Mouse (Mus musculus) embryonic fibroblast, embryonic 13.5 days (primary cell): ENCODE results near the gene Hpcal4. TPM values are rescaled to one million over a fixed set of nuclear protein-coding genes. Genes with fewer than 3 reads are reported as not detected.

Experiments
- H3K27ac ChIP-seq: 2 replicates; pipeline ENCODE4 v1.5.1; 2012; ENCODE audit warnings: low read length, control low read depth, inconsistent platforms; ENCODE audit not compliant: insufficient read depth
- H3K4me1 ChIP-seq: 2 replicates; pipeline ENCODE4 v1.6.1; 2011; ENCODE audit warnings: low read length; ENCODE audit not compliant: control insufficient read depth, insufficient read depth
- H3K4me3 ChIP-seq: 2 replicates; pipeline ENCODE4 v1.5.1; 2011; ENCODE audit warnings: mild to moderate bottlenecking, control low read depth, low read length; ENCODE audit not compliant: insufficient read depth
- CTCF ChIP-seq: IDR thresholded peaks from 2 replicates; pipeline ENCODE4 v1.5.1; 2011; ENCODE audit warnings: mild to moderate bottlenecking, control low read depth, low read length, moderate library complexity, borderline replicate concordance; ENCODE audit not compliant: insufficient read depth
- POLR2A ChIP-seq: IDR thresholded peaks from 2 replicates; pipeline ENCODE4 v1.6.1; 2011; ENCODE audit warnings: low read depth, mild to moderate bottlenecking, control low read depth, low read length, moderate library complexity
- polyA plus RNA-seq: library from polyadenylated mRNA; stranded (reverse); fragments of >200 nt; gene quantifications from 2 replicates; pipeline ENCODE4 v1.2.4, GENCODE M21; 2011; ENCODE audit warnings: low read depth; ENCODE audit not compliant: missing spikeins, insufficient read length

Hpcal4 gene
- polyA plus RNA-seq, 1 experiment = not detected

DNA sequence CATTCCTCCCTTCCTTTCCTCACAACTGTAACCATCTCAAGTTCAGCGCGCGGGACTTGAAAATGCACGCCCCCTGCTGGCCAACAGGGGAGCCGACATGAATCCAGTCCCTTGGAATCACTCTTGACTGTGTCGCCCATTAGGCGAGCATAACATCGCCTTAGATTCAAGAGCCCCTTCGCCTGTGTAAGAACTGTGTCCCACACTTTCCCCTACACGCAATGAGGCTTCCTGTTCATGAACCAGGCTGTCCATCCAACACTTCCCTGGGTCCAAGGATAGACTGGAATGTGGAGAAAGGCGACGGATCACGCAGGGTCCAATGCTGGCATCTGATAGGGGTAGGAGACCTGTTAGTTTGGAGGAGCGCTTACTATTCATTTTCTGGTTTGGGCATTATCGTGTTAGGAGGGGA lies 17.8 kb downstream of the Hpcal4 start:
- H3K4me3 ChIP-seq = no peak overlapping the region
- no peak overlapping the region for H3K27ac ChIP-seq
- TF ChIP-seq POLR2A (no peak), CTCF (peak; percentile 25; the same call in 1 of the 2 replicates)
- H3K4me1 ChIP-seq = no peaks in the 10 kb centered on the region

DNA sequence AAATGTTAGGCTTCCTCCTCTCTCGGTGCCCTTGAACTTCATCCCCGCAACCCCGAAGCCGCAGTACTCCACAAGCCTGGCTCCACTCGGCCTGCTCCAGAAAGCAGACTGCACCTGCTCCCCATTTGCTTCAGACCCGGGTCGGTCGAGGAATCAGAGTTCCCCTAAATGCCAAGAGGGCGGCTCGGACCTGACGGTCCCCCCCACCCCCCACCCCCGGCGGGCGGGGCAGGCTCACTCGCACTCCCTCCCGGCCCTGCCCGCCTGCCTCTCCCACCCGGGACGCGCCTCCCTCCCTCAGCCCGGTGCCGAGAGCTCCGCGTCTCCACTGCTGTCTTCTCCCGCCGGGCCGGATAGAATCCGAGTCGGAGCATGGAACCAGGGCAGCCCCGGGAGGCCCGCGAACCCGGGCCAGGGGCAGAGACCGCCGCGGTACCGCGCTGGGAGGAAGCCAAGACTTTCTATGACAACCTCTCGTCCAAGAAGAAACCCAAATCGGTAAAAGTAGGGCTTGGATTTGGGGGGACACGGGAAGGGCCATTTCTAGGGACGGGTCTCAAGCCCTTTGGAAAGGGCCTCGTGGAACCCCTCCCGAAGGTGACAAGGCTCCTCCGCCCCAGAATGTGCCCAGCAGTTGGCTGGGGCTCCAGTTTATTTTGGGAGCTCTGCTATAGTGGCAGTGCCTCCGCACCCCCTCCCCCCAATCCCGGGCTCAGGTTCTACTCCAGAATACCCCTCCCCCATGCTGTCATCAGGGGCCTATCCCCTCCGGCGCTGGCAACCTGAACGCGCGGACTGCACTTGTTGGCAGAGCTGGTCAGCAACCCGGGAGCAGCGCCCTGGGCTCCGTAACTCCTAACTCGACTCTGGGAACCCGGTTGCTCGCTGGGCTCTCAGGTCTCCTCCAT lies 18.4 kb downstream of the Hpcal4 start, which contains the start of gene Nt5c1a:
TSS of gene Nt5c1a (plus strand) at position 319 of the 908 bp plus-strand sequence.
- H3K27ac ChIP-seq = no peak within 1 kb of the TSS
- TF ChIP-seq CTCF = no peak
- TF ChIP-seq POLR2A = no peak
- H3K4me1 ChIP-seq = no peaks in the 10 kb centered on the region
- no peak within 1 kb of the TSS for H3K4me3 ChIP-seq

DNA sequence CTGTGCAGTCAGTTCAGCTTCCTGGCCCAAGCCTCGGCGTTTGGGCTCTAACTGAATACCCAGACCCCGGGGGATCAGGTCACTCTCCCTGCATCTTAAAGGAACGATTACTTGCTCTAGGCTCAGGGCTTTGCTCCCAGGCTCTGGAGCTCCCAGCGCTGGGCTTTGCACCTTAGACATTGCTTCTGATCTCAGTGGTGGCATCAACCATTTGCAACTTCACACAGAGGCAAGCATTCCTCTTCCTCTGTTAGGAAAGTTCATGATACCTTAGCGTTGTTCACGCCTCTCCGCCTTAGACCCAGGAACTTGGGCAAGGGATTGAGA lies 19.0 kb downstream of the Hpcal4 start:
- no peak overlapping the region for H3K4me3 ChIP-seq
- TF ChIP-seq CTCF (no peak), POLR2A (no peak)
- no peaks in the 10 kb centered on the region for H3K4me1 ChIP-seq
- H3K27ac ChIP-seq = no peak overlapping the region

DNA sequence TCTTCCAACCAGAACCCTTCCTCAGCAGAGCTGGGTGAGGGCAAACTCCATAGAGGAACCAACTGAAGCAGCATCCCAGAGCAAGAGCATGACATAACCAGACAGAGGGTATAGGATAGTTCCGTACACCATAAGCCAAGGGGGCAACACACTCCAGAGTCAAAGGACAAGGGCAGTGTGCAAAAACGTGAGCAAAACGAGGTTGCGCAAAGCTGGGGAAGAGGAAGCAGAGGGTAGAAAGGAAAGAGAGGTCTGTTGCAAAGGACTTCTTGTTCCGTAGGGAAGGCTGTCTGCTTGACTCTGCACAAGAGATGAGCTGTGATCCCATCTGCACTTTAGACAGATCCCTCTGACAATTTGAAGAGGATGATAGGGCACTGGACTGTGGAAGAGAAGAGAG lies 24.3 kb downstream of the Hpcal4 start:
- Histone ChIP-seq H3K4me3 (no peak overlapping the region), H3K4me1 (no peaks in the 10 kb centered on the region), H3K27ac (no peak overlapping the region)
- TF ChIP-seq POLR2A (no peak), CTCF (no peak)

DNA sequence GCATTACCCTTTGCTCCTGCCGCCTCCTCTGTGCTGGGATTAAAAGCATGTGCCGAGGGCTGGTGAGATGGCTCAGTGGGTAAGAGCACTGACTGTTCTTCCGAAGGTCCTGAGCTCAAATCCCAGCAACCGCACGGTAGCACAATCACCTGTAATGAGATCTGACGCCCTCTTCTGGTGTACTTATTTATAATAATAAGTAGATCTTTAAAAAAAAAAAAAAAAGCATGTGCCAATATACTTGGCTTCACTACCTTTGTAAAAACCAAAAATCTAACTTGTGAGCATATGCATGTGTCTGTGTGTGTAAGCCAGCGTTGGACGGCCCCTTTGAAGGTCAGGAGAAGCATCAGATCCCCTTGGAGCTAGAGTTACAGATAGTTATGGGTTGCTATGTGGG lies 28.0 kb downstream of the Hpcal4 start:
- no peak overlapping the region for H3K27ac ChIP-seq
- TF ChIP-seq CTCF = no peak
- no peak for TF ChIP-seq POLR2A
- no peak overlapping the region for H3K4me3 ChIP-seq
- H3K4me1 ChIP-seq = no peaks in the 10 kb centered on the region

DNA sequence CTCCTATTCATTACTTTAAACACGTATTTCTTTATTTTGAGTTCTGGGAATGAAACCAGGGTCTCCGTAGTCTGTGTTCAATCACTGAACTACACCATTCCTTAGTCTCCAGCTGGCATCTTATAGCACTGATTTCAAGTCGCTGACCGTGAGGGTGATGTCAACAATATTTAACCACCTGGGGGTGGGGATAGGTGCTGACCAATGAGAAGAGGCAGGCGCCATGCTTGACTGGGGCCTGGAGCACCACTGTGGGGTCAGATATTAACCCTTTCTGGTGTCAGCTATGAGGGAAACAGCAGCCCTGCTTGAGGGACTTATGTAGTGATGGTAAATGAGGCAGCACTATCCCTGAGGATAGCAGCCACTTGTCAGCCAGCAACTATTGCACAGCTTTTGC lies 28.4 kb downstream of the Hpcal4 start:
- TF ChIP-seq POLR2A (no peak), CTCF (no peak)
- Histone ChIP-seq H3K4me3 (no peak overlapping the region), H3K4me1 (no peaks in the 10 kb centered on the region), H3K27ac (no peak overlapping the region)

DNA sequence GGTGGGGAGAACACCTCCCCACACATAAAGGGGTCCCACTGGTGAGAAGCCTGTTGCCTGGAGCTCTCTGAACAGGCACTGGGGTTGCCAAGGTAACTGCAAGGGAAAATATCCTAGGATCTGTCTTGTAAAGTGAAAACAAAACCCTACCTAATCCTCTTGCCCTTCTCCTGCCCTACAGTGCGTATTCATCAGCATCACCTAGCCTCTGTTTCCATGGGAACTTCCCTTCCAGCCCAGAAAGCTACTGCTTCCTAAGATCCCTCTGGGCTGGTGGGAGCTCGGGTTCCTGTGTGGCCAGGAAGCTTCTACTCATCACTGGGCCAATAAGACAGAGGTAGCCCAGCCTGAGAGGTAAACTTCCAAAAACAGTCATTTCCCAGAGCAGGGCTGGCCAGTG lies 29.3 kb downstream of the Hpcal4 start:
- TF ChIP-seq CTCF (no peak), POLR2A (no peak)

DNA sequence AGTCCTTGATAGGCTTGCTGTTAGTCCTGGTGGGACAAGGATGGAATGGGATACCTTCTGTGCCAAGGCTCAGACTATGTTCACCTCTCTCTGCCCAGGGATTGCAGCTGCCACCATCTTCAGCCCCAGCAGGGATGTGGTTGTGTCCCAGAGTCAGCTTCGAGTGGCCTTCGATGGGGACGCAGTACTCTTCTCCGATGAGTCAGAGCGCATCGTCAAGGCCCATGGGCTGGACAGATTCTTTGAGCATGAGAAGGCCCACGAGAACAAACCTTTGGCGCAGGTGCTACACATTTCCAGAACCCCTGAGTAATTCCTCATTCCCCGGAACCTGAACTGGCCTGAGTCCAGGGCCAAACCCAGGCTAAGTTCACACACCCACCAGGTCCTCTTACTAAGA lies 30.9 kb downstream of the Hpcal4 start:
- no peaks in the 10 kb centered on the region for H3K4me1 ChIP-seq
- H3K4me3 ChIP-seq = no peak overlapping the region
- H3K27ac ChIP-seq = no peak overlapping the region
- TF ChIP-seq POLR2A = no peak
- no peak for TF ChIP-seq CTCF

More for the DNA sequence above, 29.3 kb downstream of the Hpcal4 start:
- no peak overlapping the region for H3K27ac ChIP-seq
- H3K4me1 ChIP-seq = no peaks in the 10 kb centered on the region
- no peak overlapping the region for H3K4me3 ChIP-seq

DNA sequence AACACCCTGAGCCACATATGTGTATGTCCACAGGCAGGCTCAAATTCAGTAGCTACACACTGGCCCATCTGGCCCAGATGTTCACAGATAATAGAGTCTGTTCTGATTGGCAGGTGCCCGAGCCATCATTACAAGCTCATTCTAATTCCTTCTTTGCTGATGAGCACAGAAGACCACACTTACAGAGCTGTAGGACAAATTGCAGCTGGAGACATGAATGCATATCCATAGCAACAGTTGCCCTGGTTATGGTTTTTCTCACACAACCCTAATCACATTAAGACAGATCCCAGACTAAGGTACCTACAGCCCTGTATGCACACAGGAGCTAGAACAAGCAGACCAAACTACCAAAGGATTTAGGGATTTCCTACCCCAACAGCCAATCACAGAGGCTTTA lies 32.3 kb downstream of the Hpcal4 start:
- TF ChIP-seq CTCF (no peak), POLR2A (no peak)
- H3K27ac ChIP-seq = no peak overlapping the region
- H3K4me3 ChIP-seq = no peak overlapping the region
- H3K4me1 ChIP-seq = no peaks in the 10 kb centered on the region

DNA sequence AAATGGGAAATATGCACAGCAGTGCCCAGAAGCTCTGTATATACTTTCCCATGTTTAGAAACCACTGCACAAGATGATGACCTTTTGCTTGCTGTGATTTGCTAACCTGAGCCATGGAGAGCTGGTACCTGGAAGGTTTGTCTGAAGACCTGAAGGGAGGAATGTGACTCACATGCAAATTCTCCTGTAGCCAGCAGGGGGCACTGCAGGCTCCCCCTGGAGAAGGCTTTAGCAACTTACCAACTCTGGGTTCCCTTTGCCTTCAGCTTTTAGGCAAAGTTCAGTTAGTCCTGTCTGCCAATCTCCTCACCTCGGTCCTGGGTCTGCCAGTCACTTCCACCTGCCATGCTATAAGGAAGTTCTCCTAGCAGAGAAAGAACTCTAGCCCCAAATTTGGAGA lies 33.8 kb downstream of the Hpcal4 start:
- no peak overlapping the region for H3K4me3 ChIP-seq
- H3K27ac ChIP-seq = no peak overlapping the region
- peak; percentile 53; the same call in 1 of the 2 replicates for TF ChIP-seq CTCF
- TF ChIP-seq POLR2A = no peak
- H3K4me1 ChIP-seq = no peaks in the 10 kb centered on the region
